Mouse (Mus musculus): Measurements from ENCODE around the gene Gm49339. TPM values are rescaled to one million over a fixed set of nuclear protein-coding genes. Genes with fewer than 3 reads are reported as not detected.
A peak's percentile ranks its signal among the peaks of the same experiment; 100 is the strongest.
"Not testable (repeated sequence)": the region's sequence is repeated elsewhere in the genome, so short reads cannot be mapped to it uniquely, and the experiment has no call there.

The Gm49339 gene
- polyA plus RNA-seq (2015; fragmentation: Nextera tagmentation; extraction: Ambion mirVana), result not detected in 2 replicates

DNA sequence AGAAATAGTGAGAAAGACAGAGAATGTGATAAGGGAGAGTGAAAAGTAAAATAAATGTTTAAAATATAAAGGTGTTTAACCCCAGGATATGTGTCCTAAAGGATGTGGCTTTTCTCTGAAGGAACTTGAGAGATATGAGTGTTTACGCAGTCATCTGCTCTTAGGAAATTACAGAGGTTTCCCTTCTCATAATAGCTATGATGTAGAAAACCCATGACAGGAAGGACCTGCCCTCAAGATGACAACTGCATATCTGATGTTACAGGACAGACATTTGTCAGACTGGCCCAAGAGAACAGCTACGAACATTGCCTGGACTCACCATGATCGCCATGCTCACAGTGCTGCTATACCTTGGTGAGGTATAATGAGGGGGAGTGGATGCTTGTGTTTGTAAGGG lies at the start of gene Gm49339, which contains the start of gene Lilr4b:
TSS of gene Gm49339 (plus strand) at position 216 of the 400 bp plus-strand sequence.
TSS of gene Lilr4b (plus strand) at position 236 of the 400 bp plus-strand sequence.
- H3K9ac ChIP-seq; H3K27me3 ChIP-seq (replicated peaks); H3K9me3 ChIP-seq; H3K4me1 ChIP-seq (replicated peaks); ATAC-seq; H3K4me2 ChIP-seq (replicated peaks); H3K36me3 ChIP-seq; H3K4me3 ChIP-seq (replicated peaks); H3K27ac ChIP-seq: not testable (repeated sequence)
- 82% methylated on average over 1 of the region's 3 CpGs for WGBS

DNA sequence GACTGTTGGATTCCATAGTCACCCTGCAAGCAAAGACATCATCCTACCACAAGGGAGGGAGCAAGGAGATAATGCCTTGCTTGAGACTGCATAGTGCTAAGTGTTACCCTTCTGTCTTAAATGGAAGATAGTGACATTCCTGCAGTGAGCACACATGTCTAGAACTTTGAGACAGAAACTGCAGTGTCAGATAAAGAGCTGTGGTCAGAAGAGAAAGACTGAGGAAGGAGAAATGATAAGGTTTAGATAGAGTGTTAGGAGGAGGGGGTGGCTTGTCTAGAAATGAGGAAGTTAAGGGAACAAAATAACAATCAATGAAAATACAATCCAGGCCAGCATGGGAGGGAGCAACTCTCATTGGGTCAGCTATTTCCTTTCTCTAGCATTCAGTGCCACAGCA lies 47.5 kb upstream of the Gm49339 start:
- H3K4me3 ChIP-seq (replicated peaks), result no peak overlapping the region

DNA sequence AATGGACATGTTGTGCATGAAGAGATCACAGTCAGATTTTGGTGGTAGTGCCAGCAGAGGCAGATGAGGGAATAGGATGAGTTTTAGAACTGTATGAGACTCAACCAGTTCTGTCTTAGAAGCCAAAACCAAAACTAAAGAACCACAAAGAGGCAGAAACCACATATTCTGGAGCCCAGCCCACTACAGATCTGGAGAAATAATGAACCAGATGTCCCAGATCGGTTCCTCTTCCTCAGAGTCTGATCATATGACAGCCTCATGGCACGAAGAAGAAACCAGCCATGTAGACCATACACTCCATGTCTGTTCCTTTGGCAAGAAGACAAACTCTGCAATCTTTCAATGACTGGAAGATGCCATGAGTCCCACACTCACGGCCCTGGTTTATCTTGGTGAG lies 44.7 kb upstream of the Gm49339 start:
- no peak for ATAC-seq
- Histone ChIP-seq H3K27ac (no peak overlapping the region), H3K36me3 (no peaks in the 10 kb centered on the region), H3K27me3 (replicated peaks) (no peaks in the 10 kb centered on the region), H3K4me3 (replicated peaks) (no peak overlapping the region), H3K9ac (no peak overlapping the region), H3K4me2 (replicated peaks) (no peak overlapping the region), H3K4me1 (replicated peaks) (no peaks in the 10 kb centered on the region), H3K9me3 (no peaks in the 10 kb centered on the region)
- 79% methylated on average over 3 of the region's 3 CpGs for WGBS

More for the DNA sequence above, 47.5 kb upstream of the Gm49339 start:
- Histone ChIP-seq H3K4me2 (replicated peaks) (no peak overlapping the region), H3K27me3 (replicated peaks) (no peaks in the 10 kb centered on the region), H3K9ac (no peak overlapping the region), H3K9me3 (no peaks in the 10 kb centered on the region), H3K36me3 (no peaks in the 10 kb centered on the region), H3K27ac (no peak overlapping the region), H3K4me1 (replicated peaks) (no peaks in the 10 kb centered on the region)
- ATAC-seq, result no peak

DNA sequence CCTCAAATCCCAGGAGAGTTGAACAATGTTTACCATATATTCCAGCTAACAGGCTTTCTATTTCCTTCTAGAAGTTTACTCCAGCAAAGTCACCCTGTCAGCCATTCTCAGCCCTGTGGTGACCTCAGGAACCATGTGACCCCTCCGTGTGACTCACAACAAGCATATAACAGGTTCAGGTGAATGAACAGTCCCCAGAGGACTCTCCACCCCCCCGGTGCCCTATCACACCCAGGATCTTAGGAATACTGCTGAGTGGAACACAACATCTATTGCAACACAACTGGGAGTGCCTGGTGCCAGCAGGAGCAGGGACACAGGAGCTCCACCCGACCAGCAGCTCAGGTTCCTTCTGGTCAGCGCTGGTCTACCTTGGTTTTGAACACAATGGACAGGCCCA lies 28.8 kb upstream of the Gm49339 start:
- WGBS, result 78% methylated on average over 4 of the region's 4 CpGs
- Histone ChIP-seq H3K9ac (no peak overlapping the region), H3K4me3 (replicated peaks) (no peak overlapping the region), H3K4me2 (replicated peaks) (no peak overlapping the region), H3K27me3 (replicated peaks) (no peaks in the 10 kb centered on the region), H3K36me3 (no peaks in the 10 kb centered on the region), H3K27ac (no peak overlapping the region), H3K4me1 (replicated peaks) (no peaks in the 10 kb centered on the region), H3K9me3 (no peaks in the 10 kb centered on the region)
- peak; percentile 53; the same call in 1 of the 2 replicates for ATAC-seq

- ATAC-seq, result no peak
- H3K4me3 ChIP-seq (replicated peaks), result no peak overlapping the region
- no peaks in the 10 kb centered on the region for H3K36me3 ChIP-seq
- H3K27ac ChIP-seq, result no peak overlapping the region
- H3K4me2 ChIP-seq (replicated peaks), result no peak overlapping the region
- H3K9ac ChIP-seq, result no peak overlapping the region
- no peaks in the 10 kb centered on the region for H3K4me1 ChIP-seq (replicated peaks)
- WGBS, result 80% methylated on average over 1 of the region's 1 CpGs
- H3K27me3 ChIP-seq (replicated peaks), result no peaks in the 10 kb centered on the region
- H3K9me3 ChIP-seq, result no peaks in the 10 kb centered on the region
These were observed 26.7 kb upstream of the Gm49339 start for GRCm38 (mm10) chr10:51453616-51454298.

DNA sequence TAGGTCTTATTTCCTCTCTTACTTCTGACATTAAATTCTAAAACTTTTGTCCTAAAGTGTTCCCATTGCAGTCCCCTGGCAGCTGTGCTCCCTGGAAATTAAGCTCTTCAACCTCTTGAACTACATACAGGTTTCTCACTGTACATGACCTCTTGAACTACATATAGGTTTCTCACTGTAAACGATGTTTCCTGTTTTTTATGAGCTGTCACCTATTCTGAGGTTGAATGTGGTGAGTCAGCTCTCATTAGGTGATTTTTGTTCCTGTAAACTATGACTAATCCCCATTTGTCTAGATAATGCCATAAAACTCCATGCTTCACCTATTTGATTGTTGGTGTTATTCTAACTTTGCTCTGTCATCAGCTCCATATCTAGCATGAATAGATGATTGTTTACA lies 26.0 kb upstream of the Gm49339 start:
- 52% methylated on average over 1 of the region's 1 CpGs for WGBS
- H3K27me3 ChIP-seq (replicated peaks), result no peaks in the 10 kb centered on the region
- H3K4me2 ChIP-seq (replicated peaks), result no peak overlapping the region
- no peak overlapping the region for H3K27ac ChIP-seq
- H3K9ac ChIP-seq, result no peak overlapping the region
- H3K4me1 ChIP-seq (replicated peaks), result no peaks in the 10 kb centered on the region
- no peak overlapping the region for H3K4me3 ChIP-seq (replicated peaks)
- 0 out of 2 replicates have a peak, but pooled peaks have one; percentile 28 for ATAC-seq
- H3K36me3 ChIP-seq, result no peaks in the 10 kb centered on the region
- H3K9me3 ChIP-seq, result no peaks in the 10 kb centered on the region

DNA sequence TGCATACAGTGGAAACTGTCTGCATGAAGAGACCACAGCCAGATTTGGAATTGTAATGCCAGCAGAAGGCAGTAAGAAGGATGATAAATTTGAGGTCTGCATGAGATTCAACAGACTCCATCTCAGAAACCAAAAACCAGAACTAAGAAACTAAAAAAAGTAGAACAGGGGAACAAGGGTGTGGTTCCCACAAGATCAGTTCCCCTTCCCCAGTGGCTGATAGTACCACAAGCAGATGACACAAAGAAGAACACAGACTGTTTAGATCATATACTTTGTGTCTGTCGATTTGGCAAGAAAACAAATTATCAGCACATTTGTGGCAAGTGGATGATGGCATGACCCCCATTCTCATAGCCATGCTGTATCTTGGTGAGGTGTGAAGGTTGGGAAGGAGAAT lies 24.6 kb upstream of the Gm49339 start:
- H3K27me3 ChIP-seq (replicated peaks), result no peaks in the 10 kb centered on the region
- no peak overlapping the region for H3K27ac ChIP-seq
- 76% methylated on average over 1 of the region's 1 CpGs for WGBS
- no peak overlapping the region for H3K4me3 ChIP-seq (replicated peaks)
- H3K36me3 ChIP-seq, result no peaks in the 10 kb centered on the region
- H3K4me2 ChIP-seq (replicated peaks), result no peak overlapping the region
- H3K4me1 ChIP-seq (replicated peaks), result no peaks in the 10 kb centered on the region
- H3K9me3 ChIP-seq, result no peaks in the 10 kb centered on the region
- no peak overlapping the region for H3K9ac ChIP-seq
- no peak for ATAC-seq

- no peaks in the 10 kb centered on the region for H3K27me3 ChIP-seq (replicated peaks)
- no peaks in the 10 kb centered on the region for H3K9me3 ChIP-seq
- no peaks in the 10 kb centered on the region for H3K4me1 ChIP-seq (replicated peaks)
- no peak overlapping the region for H3K4me3 ChIP-seq (replicated peaks)
- 73% methylated on average over 4 of the region's 4 CpGs for WGBS
- H3K4me2 ChIP-seq (replicated peaks), result no peak overlapping the region
- no peak for ATAC-seq
- no peaks in the 10 kb centered on the region for H3K36me3 ChIP-seq
- no peak overlapping the region for H3K27ac ChIP-seq
- H3K9ac ChIP-seq, result no peak overlapping the region
These were observed 24.0 kb upstream of the Gm49339 start for GRCm38 (mm10) chr10:51456369-51456768.

GRCm38 (mm10) chr10:51463800-51464199 lies 16.6 kb upstream of the Gm49339 start:
- not testable (repeated sequence) for H3K9ac ChIP-seq
- 57% methylated on average over 4 of the region's 4 CpGs for WGBS

GRCm38 (mm10) chr10:51490691-51491090 lies 10.3 kb downstream of the Gm49339 start, which contains the start of gene Lilrb4a:
Lilrb4a (plus strand) TSS chr10:51490956.
- ATAC-seq; H3K4me1 ChIP-seq (replicated peaks); H3K4me3 ChIP-seq (replicated peaks); H3K27ac ChIP-seq; H3K9ac ChIP-seq; H3K36me3 ChIP-seq; H3K27me3 ChIP-seq (replicated peaks); H3K4me2 ChIP-seq (replicated peaks); H3K9me3 ChIP-seq: not testable (repeated sequence)
- WGBS, result no CpG with 5 or more reads among the region's 2 CpGs

More at GRCm38 (mm10) chr10:51463800-51464199, 16.6 kb upstream of the Gm49339 start:
- H3K9me3 ChIP-seq; H3K4me2 ChIP-seq (replicated peaks); H3K4me3 ChIP-seq (replicated peaks); H3K27me3 ChIP-seq (replicated peaks); ATAC-seq; H3K27ac ChIP-seq; H3K4me1 ChIP-seq (replicated peaks); H3K36me3 ChIP-seq: not testable (repeated sequence)

- Histone ChIP-seq H3K27ac (no peak overlapping the region), H3K4me2 (replicated peaks) (no peak overlapping the region), H3K9ac (no peak overlapping the region), H3K36me3 (no peaks in the 10 kb centered on the region), H3K27me3 (replicated peaks) (no peaks in the 10 kb centered on the region), H3K9me3 (no peaks in the 10 kb centered on the region), H3K4me1 (replicated peaks) (no peaks in the 10 kb centered on the region), H3K4me3 (replicated peaks) (no peak overlapping the region)
- ATAC-seq, result no peak
These were observed 39.6 kb downstream of the Gm49339 start for GRCm38 (mm10) chr10:51520021-51520420.

DNA sequence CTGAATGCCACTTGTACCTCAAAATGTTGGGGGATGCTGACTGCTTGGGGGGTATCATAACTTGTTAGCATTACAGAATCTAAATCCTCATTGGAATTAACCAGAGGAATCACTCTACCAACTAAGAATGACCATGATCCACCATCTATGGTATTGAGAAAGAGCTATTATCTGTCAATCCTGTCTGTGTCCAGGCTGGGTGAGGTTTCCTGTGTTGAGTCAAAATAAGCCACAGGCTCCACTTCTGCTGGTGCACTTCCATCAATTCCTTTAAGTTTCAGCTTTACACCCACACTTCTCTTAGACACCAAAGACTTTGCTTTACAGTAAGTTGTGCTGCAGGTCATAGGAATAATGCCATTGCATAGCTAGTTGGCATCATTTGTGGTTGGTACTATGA lies 41.0 kb downstream of the Gm49339 start:
- Histone ChIP-seq H3K36me3 (no peaks in the 10 kb centered on the region), H3K4me2 (replicated peaks) (no peak overlapping the region), H3K27ac (no peak overlapping the region), H3K9me3 (no peaks in the 10 kb centered on the region), H3K9ac (no peak overlapping the region), H3K4me3 (replicated peaks) (no peak overlapping the region), H3K27me3 (replicated peaks) (no peaks in the 10 kb centered on the region), H3K4me1 (replicated peaks) (no peaks in the 10 kb centered on the region)
- no peak for ATAC-seq

GRCm38 (mm10) chr10:51526090-51526489 lies 45.7 kb downstream of the Gm49339 start:
- 69% methylated on average over 7 of the region's 7 CpGs for whole genome bisulfite sequencing
- Histone ChIP-seq H3K4me1 (replicated peaks) (no peaks in the 10 kb centered on the region), H3K9me3 (no peaks in the 10 kb centered on the region), H3K9ac (no peak overlapping the region), H3K4me2 (replicated peaks) (no peak overlapping the region), H3K36me3 (no peaks in the 10 kb centered on the region), H3K27ac (no peak overlapping the region), H3K27me3 (replicated peaks) (no peaks in the 10 kb centered on the region), H3K4me3 (replicated peaks) (no peak overlapping the region)
- ATAC-seq, result no peak
